Mouse (Mus musculus) c-Kit-positive CD71-positive TER-119-negative erythroid progenitor cells, embryonic 14.5 days (primary cell): ENCODE results near the gene Jmjd1c.

Source experiments
- DNase-seq: peaks from one replicate; pipeline ENCODE4 v3.0.0-alpha.2; 2013; ENCODE audit warnings: low read depth

Gene Jmjd1c

GRCm38 (mm10) chr10:67095798-67096620, at the start of gene Jmjd1c:
Gene Jmjd1c, plus strand, starts transcription at chr10:67096125.
- DNase-seq = no peak

- DNase-seq = no peak
Observed at GRCm38 (mm10) chr10:67047712-67048645, 47.9 kb upstream of the Jmjd1c start.

- no peak for DNase-seq
Observed at GRCm38 (mm10) chr10:67048871-67049615, 46.9 kb upstream of the Jmjd1c start.

- DNase-seq = no peak
Observed at GRCm38 (mm10) chr10:67049621-67050020, 46.3 kb upstream of the Jmjd1c start.

GRCm38 (mm10) chr10:67050766-67051165, 45.2 kb upstream of the Jmjd1c start:
- DNase-seq = no peak

GRCm38 (mm10) chr10:67051466-67051865, 44.5 kb upstream of the Jmjd1c start:
- DNase-seq = no peak

- no peak for DNase-seq
Observed at GRCm38 (mm10) chr10:67052429-67052828, 43.5 kb upstream of the Jmjd1c start.

GRCm38 (mm10) chr10:67053475-67053874, 42.5 kb upstream of the Jmjd1c start:
- no peak for DNase-seq

- peak; percentile 14 for DNase-seq
Observed at GRCm38 (mm10) chr10:67055867-67056856, 39.8 kb upstream of the Jmjd1c start.

GRCm38 (mm10) chr10:67057208-67057607, 38.7 kb upstream of the Jmjd1c start:
- no peak for DNase-seq

GRCm38 (mm10) chr10:67057696-67058095, 38.2 kb upstream of the Jmjd1c start:
- no peak for DNase-seq

GRCm38 (mm10) chr10:67058297-67058696, 37.6 kb upstream of the Jmjd1c start:
- no peak for DNase-seq

GRCm38 (mm10) chr10:67058702-67059101, 37.2 kb upstream of the Jmjd1c start:
- DNase-seq = no peak

GRCm38 (mm10) chr10:67061367-67061801, 34.5 kb upstream of the Jmjd1c start:
- DNase-seq = no peak

- no peak for DNase-seq
Observed at GRCm38 (mm10) chr10:67061823-67062222, 34.1 kb upstream of the Jmjd1c start.

GRCm38 (mm10) chr10:67065277-67065887, 30.5 kb upstream of the Jmjd1c start:
- no peak for DNase-seq

GRCm38 (mm10) chr10:67065927-67066326, 30.0 kb upstream of the Jmjd1c start:
- no peak for DNase-seq

- DNase-seq = no peak
Observed at GRCm38 (mm10) chr10:67066421-67066820, 29.5 kb upstream of the Jmjd1c start.

- DNase-seq = no peak
Observed at GRCm38 (mm10) chr10:67069013-67069412, 26.9 kb upstream of the Jmjd1c start.

- DNase-seq = no peak
Observed at GRCm38 (mm10) chr10:67071389-67071788, 24.5 kb upstream of the Jmjd1c start.
